Mouse (Mus musculus) left cerebral cortex, adult 8-10 months (tissue): ENCODE data around the gene 9930111J21Rik2. TPM values are rescaled to one million over a fixed set of nuclear protein-coding genes. Genes with fewer than 3 reads are reported as not detected.
A peak's percentile ranks its signal among the peaks of the same experiment; 100 is the strongest.
"Not testable (repeated sequence)": the region's sequence is repeated elsewhere in the genome, so short reads cannot be mapped to it uniquely, and the experiment has no call there.

Experiments
- DNase-seq, 2 experiments: peaks; one replicate each; pipeline ENCODE4 v3.0.0; 2022; ENCODE audit warnings: low spot score in 2 of 2
- total RNA-seq, 4 experiments: library from RNA; stranded (reverse); gene quantifications; 2 replicates each; pipeline ENCODE4 v1.2.4; 2022

9930111J21Rik2 gene
- 1 to 10 TPM; 1.3 to 3.1 (median 2.4) TPM for total RNA-seq

DNA sequence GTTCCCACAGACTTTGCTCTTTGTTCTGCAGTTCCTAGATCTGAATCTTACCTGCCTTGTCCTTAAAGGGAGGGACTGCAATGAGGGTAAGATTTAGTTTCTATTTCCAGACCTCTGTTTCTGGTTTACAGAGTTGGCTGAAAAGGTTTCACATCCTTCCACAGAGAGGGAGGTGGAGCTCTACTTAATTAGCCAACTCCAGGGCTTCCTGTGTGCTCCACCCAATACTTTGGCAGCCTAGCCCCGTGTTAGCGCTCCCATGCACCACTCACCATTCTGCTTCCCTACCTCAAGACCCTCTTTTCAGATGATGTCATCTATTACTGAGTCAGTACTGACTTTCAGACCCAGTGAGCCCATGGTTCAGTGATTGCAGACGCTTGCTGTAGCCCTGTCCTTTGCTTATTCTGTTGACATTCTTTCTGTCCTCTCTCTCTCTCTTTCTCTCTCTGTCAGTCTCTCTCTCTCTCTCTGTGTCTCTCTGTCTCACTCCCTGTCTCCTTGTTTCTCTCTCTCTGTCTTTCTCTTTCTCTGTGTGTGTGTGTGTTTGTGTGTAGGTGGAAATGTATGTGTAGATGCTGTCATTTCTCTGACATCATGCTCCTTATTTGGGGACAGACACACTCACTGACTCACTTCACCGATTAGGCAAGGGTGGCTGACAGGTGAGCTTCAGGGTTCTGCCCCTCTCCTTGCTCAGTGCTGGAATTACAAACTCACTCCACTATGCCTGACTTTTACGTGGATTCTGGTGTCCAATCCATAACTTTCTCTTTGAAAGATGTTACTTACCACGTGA, at the start of gene 9930111J21Rik2:
TSS of gene 9930111J21Rik2 (minus strand) at position 150 of the 799 bp plus-strand sequence.
- not testable (repeated sequence) for DNase-seq

DNA sequence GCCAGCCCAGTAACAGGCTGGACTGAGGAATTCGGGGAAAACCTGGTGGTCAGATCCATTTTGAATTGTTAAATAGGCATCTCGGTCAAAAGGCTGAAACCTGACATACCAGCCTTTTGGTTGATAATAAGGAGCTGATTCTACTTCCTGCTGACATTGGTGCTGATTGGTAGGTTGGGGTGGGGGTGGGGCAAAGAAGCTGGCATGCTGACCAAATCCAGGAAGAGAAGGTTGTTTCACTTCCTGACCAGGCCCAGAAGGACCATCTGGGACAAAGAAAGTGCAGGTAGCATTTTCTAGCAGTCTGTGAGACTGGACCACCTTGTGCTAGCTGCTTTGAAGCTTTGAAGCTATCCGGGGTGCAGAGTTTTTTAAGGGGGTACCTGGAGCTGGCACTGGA, 49.4 kb upstream of the 9930111J21Rik2 start:
- DNase-seq = no peak

DNA sequence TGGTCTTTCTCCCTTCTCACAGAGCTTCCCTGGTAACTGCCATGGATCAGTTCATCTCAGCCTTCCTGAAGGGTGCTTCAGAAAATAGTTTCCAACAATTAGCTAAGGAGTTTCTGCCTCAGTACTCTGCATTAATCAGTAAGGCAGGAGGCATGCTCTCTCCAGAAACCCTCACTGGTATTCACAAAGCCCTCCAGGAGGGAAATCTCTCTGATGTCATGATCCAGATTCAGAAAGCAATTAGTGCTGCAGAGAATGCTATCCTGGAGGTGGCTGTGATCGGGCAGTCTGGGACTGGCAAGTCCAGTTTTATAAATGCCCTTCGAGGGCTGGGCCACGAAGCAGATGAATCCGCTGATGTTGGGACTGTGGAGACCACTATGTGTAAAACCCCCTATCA, 44.3 kb upstream of the 9930111J21Rik2 start:
- DNase-seq = no peak

- no peak for DNase-seq
Measured at GRCm38 (mm10) chr11:49093861-49094660, 43.0 kb upstream of the 9930111J21Rik2 start.

- DNase-seq = no peak
Measured at GRCm38 (mm10) chr11:49092786-49093185, 41.7 kb upstream of the 9930111J21Rik2 start.

DNA sequence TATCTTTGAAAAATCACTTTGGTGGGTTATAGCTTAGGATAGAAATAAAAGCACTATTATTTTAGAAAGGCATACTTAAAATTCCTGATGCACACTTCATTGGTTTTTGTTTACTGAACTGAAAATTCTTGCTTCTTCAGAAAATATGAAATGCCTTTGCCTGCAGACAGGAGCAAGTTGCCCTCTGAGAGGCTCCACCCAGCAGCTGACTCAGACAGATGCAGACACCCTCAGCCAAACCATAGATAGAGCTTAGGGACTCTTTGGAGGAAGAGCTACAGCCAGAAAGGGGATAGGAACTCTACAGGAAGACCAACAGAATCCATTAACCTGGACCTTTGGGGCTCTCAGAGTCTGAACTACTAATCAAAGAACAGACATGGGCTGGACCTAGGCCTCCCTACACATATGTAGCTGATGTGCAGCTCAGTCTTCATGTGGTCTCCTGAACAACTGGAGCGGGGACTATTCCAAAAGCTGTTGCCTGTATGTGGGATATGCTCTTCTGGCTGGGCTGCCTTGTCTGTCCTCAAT, 41.1 kb upstream of the 9930111J21Rik2 start:
- DNase-seq = no peak

DNA sequence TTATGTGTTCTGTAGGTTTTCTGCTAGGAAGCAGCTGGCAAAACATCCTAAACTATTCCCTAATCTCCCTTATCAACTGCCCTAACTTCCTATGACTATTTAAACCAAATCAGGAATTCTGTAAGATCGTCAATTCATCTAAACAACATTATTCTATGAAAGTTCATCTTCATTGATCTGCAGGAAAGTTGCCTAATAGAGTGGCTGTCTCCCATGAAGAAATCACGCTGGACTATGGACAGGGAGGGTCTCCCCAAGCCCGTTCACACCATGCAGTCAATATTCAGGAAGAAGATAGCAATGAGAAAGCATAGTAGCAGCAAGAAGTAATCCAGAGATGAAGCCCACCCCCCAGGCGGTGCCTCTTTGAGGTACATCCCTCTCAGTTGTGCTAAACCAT, 40.1 kb upstream of the 9930111J21Rik2 start:
- DNase-seq = no peak

DNA sequence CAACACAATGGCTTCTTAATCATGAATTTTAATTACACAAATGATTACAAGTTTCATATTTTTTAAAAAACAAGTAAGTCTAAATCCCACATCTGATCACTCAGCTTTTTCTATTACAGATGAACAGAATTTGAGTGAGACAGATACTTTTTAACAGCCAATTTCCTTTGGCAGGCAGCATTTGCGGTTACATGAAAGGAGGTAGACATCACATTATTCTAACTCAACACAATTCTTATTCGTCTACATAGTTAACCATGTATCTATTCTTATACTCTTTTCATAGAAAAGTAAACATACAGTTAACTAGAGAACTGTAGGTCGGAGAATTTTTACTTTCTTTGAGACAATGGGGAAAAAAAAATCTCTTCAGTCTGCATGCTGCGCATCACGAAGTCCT, 39.5 kb upstream of the 9930111J21Rik2 start:
- DNase-seq = no peak

DNA sequence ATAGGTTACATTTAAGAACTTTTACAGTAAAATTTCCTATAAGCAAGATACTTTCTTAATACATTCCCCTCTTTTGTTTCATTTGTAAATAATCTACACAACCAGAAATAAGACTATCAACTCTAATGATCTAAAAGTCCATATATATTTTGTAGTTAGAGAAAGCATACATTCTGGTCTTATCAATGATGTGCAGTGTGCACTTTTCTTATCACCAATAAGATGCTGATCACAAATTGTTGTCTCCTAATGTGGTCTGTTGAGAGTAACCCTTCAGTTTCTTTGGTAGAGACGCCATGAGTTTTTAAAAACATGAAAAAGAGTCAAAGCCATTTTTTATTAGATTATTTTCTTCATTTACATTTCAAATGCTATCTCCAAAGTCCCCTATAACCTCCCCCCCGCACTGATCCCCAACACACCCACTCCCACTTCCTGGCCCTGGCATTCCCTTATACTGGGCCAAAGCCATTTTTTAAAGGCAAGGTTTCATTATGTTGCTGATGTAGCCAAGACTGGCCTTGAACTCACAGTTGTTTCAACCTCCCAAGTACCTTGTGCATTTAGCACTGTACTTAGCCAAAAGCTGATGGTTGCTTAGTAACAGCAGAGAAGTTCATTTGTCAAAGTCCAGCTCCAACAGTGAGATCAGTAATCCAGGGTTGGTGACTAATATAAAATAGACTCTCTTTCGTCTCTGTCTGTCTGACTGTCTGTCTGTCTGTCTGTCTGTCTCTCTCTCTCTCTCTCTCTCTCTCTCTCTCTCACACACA, 38.9 kb upstream of the 9930111J21Rik2 start:
- no peak for DNase-seq

GRCm38 (mm10) chr11:49088990-49089652, 38.1 kb upstream of the 9930111J21Rik2 start:
- no peak for DNase-seq

DNA sequence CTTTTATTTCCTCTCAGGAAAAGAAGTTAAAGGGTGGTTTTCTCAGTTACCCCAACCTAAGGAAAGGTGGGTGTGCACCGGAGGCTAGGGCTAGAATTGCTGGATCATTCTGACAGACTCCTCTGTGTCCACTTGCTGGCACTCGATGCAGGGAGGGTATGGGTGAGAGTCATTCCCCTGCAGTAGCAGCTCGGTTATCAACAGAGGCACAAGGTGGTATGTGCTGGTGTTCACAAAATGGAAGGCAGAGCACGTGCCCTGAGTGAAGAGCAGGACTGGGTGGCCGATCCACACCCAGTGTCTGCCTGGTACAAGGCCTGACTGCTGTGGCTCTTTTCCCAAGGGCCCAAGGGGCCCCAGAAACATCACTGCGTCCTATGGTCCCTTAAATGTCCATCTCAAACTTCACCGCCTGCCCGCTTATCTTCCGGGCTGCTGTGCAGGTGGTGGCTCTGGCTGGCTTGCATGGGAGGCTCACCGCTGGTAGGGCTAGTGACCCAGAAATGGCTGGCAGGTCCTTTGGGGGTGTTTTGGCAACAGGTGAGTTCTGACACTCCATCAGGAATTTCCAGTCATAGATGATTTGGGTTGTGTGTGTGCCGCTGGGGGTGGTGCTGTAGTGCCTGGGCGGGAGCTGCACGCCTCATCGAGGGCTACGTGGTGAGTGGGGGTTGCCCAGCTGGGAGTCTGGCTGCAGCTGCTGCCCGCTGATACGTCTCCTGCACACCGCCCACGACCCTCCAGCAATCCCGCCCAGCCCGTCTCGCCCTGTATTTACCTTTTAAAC, 37.0 kb upstream of the 9930111J21Rik2 start:
- no peak for DNase-seq

GRCm38 (mm10) chr11:49086858-49087361, 35.9 kb upstream of the 9930111J21Rik2 start:
- no peak for DNase-seq

DNA sequence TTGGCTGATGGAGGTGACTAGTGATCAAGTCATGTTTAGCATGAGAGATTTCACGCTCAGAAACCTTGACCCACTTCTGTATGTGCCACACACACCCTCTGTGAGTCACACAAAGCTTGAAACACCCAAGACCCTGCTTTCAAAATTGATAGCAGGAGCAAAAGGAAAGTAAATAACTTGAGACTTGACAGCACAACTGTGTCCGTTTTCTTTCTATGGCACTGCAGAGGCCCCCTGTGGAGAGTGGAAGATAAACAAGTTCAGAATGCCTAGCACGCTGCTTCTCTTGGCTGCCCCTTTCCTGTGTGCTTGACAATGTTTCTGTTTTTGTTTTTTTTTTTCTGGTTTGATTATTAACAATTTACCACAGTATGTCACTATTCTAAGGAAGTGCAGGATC, 33.8 kb upstream of the 9930111J21Rik2 start:
- no peak for DNase-seq

DNA sequence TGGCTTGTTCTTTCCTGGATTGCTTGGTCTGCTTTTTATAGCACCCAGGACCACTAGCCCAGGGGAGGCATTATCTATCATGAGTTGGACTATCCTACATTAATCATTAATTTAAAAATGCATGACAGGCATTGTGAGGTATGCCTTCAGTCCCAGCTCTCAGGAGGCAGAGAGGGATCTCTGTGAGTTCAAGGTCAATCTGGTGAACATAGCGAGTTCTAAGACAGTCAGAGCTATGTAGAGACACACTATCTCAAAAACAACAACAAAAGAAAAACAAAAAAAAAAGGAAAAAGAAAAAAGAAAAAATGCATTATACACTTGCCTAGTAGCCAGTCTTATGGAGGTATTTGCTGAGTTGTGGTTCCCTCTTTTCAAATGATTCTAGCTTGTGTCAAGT, 33.3 kb upstream of the 9930111J21Rik2 start:
- DNase-seq = no peak

DNA sequence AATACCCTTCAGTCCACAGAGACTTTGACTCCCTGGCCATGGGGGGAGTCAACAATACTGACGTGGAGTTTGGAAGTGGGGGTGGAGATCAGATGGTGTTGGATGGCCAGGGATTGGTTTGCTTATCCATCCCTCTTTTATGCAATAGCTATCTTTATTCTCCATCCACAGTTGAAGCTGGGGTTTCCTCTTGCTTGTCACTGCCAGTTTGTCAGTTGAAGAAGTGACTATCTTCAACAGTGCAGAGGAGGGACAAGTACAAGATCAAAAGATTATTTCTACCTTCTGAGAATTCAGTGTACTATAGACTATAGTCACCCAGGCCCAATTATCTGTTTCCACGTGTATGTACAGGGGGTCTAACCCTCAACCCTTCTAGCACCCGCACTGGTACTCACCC, 32.8 kb upstream of the 9930111J21Rik2 start:
- DNase-seq = no peak

- DNase-seq = peak in 1 of 2 experiments; percentile 16
Measured at GRCm38 (mm10) chr11:49083146-49083545, 32.1 kb upstream of the 9930111J21Rik2 start.

DNA sequence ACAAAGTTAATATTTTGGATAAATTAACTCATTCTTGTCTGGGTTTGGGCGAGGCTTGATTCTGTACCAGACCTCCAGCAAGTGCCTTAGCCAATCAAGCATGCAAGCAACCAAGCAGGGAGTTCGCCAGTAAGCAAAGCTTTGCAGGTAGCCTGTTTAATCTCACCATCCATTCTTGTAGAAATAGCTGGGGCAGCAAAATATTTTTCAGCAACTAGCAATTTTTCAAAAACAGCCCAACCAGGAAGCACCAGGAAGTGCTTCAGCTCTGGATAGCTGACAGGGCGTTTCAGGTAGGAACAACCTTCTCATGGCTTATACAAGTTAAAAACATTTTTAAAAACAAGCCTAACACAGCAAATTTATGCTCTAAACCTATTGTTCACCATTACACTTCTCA, 30.8 kb upstream of the 9930111J21Rik2 start:
- no peak for DNase-seq

DNA sequence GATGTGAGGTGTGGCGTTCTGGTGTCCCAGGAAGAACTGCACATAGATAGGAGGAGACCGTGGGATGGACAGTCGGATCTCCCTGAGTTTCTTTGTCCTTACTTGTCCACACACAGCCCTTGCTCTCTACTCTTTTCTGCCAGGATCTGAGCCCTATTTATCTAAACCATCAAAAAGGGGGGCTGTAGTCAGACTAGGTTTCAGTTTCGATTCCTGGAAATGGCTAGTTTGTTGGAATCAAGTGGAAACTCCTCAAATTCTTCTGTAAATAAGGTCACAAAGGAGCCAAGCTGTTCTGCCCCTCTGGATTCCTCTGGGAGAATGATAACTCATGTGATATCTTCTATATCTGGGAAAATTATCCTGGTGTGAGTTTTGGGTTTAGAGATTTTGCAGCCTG, 30.3 kb upstream of the 9930111J21Rik2 start:
- no peak for DNase-seq

GRCm38 (mm10) chr11:49080636-49081035, 29.6 kb upstream of the 9930111J21Rik2 start:
- no peak for DNase-seq

- no peak for DNase-seq
Measured at GRCm38 (mm10) chr11:49078719-49079118, 27.7 kb upstream of the 9930111J21Rik2 start.
